Mouse (Mus musculus): ENCODE data around the gene Speer4f1. TPM values are rescaled to one million over a fixed set of nuclear protein-coding genes. Genes with fewer than 3 reads are reported as not detected.
"Not testable (repeated sequence)": the region's sequence is repeated elsewhere in the genome, so short reads cannot be mapped to it uniquely, and the experiment has no call there.

Gene Speer4f1
- 7.3 and 7.4 TPM in 2 replicates for polyA plus RNA-seq (2012; rRNA removed)

GRCm38 (mm10) chr5:17475798-17476197 lies at the start of gene Speer4f1:
Gene Speer4f1 (plus strand): TSS chr5:17476098.
- H3K4me3 ChIP-seq (ENCODE audit: control insufficient read depth, low read depth, low read length): peak within 1 kb of the TSS; percentile 80
- H3K27me3 ChIP-seq (ENCODE audit: control insufficient read depth, insufficient read depth, low read length): not testable (repeated sequence)

GRCm38 (mm10) chr5:17426930-17427329 lies 49.0 kb upstream of the Speer4f1 start:
- no peak for TF ChIP-seq CTCF (IDR thresholded peaks at IDR 0.05; ENCODE audit: control insufficient read depth, insufficient read depth, insufficient replicate concordance, low read depth, low read length)
- H3K27me3 ChIP-seq (ENCODE audit: control insufficient read depth, insufficient read depth, low read length): no peaks in the 10 kb centered on the region
- H3K36me3 ChIP-seq (ENCODE audit: control insufficient read depth, insufficient read depth, low read length): no peaks in the 10 kb centered on the region
- H3K27ac ChIP-seq (ENCODE audit: control insufficient read depth, insufficient read depth, low read depth, low read length): no peak overlapping the region
- no peaks in the 10 kb centered on the region for H3K4me1 ChIP-seq (ENCODE audit: control insufficient read depth, insufficient read depth, low read length)
- H3K4me3 ChIP-seq (ENCODE audit: control insufficient read depth, low read depth, low read length): no peak overlapping the region

More at GRCm38 (mm10) chr5:17475798-17476197, at the start of gene Speer4f1:
- not testable (repeated sequence) for H3K4me1 ChIP-seq (ENCODE audit: control insufficient read depth, insufficient read depth, low read length); H3K27ac ChIP-seq (ENCODE audit: control insufficient read depth, insufficient read depth, low read depth, low read length); H3K36me3 ChIP-seq (ENCODE audit: control insufficient read depth, insufficient read depth, low read length)

- H3K27me3 ChIP-seq (ENCODE audit: control insufficient read depth, insufficient read depth, low read length): no peaks in the 10 kb centered on the region
- no peaks in the 10 kb centered on the region for H3K4me1 ChIP-seq (ENCODE audit: control insufficient read depth, insufficient read depth, low read length)
- no peak overlapping the region for H3K4me3 ChIP-seq (ENCODE audit: control insufficient read depth, low read depth, low read length)
- no peaks in the 10 kb centered on the region for H3K36me3 ChIP-seq (ENCODE audit: control insufficient read depth, insufficient read depth, low read length)
- no peak for TF ChIP-seq CTCF (IDR thresholded peaks at IDR 0.05; ENCODE audit: control insufficient read depth, insufficient read depth, insufficient replicate concordance, low read depth, low read length)
- no peak for TF ChIP-seq POLR2A (IDR thresholded peaks at IDR 0.05; ENCODE audit: control insufficient read depth, low read depth, low read length)
- no peak overlapping the region for H3K27ac ChIP-seq (ENCODE audit: control insufficient read depth, insufficient read depth, low read depth, low read length)
Observed at GRCm38 (mm10) chr5:17434721-17435120, 41.2 kb upstream of the Speer4f1 start.

- no peaks in the 10 kb centered on the region for H3K27me3 ChIP-seq (ENCODE audit: control insufficient read depth, insufficient read depth, low read length)
- no peak overlapping the region for H3K4me3 ChIP-seq (ENCODE audit: control insufficient read depth, low read depth, low read length)
- H3K27ac ChIP-seq (ENCODE audit: control insufficient read depth, insufficient read depth, low read depth, low read length): no peak overlapping the region
- no peaks in the 10 kb centered on the region for H3K4me1 ChIP-seq (ENCODE audit: control insufficient read depth, insufficient read depth, low read length)
- H3K36me3 ChIP-seq (ENCODE audit: control insufficient read depth, insufficient read depth, low read length): no peaks in the 10 kb centered on the region
- TF ChIP-seq CTCF (IDR thresholded peaks at IDR 0.05; ENCODE audit: control insufficient read depth, insufficient read depth, insufficient replicate concordance, low read depth, low read length): no peak
- no peak for TF ChIP-seq POLR2A (IDR thresholded peaks at IDR 0.05; ENCODE audit: control insufficient read depth, low read depth, low read length)
Observed at GRCm38 (mm10) chr5:17436209-17436608, 39.7 kb upstream of the Speer4f1 start.

- Histone ChIP-seq H3K27ac (ENCODE audit: control insufficient read depth, insufficient read depth, low read depth, low read length) (no peak overlapping the region), H3K4me1 (ENCODE audit: control insufficient read depth, insufficient read depth, low read length) (no peaks in the 10 kb centered on the region), H3K27me3 (ENCODE audit: control insufficient read depth, insufficient read depth, low read length) (no peaks in the 10 kb centered on the region), H3K36me3 (ENCODE audit: control insufficient read depth, insufficient read depth, low read length) (no peaks in the 10 kb centered on the region), H3K4me3 (ENCODE audit: control insufficient read depth, low read depth, low read length) (no peak overlapping the region)
- TF ChIP-seq CTCF (IDR thresholded peaks at IDR 0.05; ENCODE audit: control insufficient read depth, insufficient read depth, insufficient replicate concordance, low read depth, low read length) (no peak), POLR2A (IDR thresholded peaks at IDR 0.05; ENCODE audit: control insufficient read depth, low read depth, low read length) (no peak)
Observed at GRCm38 (mm10) chr5:17439487-17440102, 36.3 kb upstream of the Speer4f1 start.

- no peak for TF ChIP-seq CTCF (IDR thresholded peaks at IDR 0.05; ENCODE audit: control insufficient read depth, insufficient read depth, insufficient replicate concordance, low read depth, low read length)
- TF ChIP-seq POLR2A (IDR thresholded peaks at IDR 0.05; ENCODE audit: control insufficient read depth, low read depth, low read length): no peak
- H3K27ac ChIP-seq (ENCODE audit: control insufficient read depth, insufficient read depth, low read depth, low read length): no peak overlapping the region
- no peak overlapping the region for H3K4me3 ChIP-seq (ENCODE audit: control insufficient read depth, low read depth, low read length)
- H3K36me3 ChIP-seq (ENCODE audit: control insufficient read depth, insufficient read depth, low read length): no peaks in the 10 kb centered on the region
- no peaks in the 10 kb centered on the region for H3K27me3 ChIP-seq (ENCODE audit: control insufficient read depth, insufficient read depth, low read length)
- H3K4me1 ChIP-seq (ENCODE audit: control insufficient read depth, insufficient read depth, low read length): no peaks in the 10 kb centered on the region
Observed at GRCm38 (mm10) chr5:17454059-17454458, 21.8 kb upstream of the Speer4f1 start.

GRCm38 (mm10) chr5:17454952-17455586 lies 20.8 kb upstream of the Speer4f1 start:
- H3K27me3 ChIP-seq (ENCODE audit: control insufficient read depth, insufficient read depth, low read length): no peaks in the 10 kb centered on the region
- H3K4me3 ChIP-seq (ENCODE audit: control insufficient read depth, low read depth, low read length): no peak overlapping the region
- no peak for TF ChIP-seq POLR2A (IDR thresholded peaks at IDR 0.05; ENCODE audit: control insufficient read depth, low read depth, low read length)
- TF ChIP-seq CTCF (IDR thresholded peaks at IDR 0.05; ENCODE audit: control insufficient read depth, insufficient read depth, insufficient replicate concordance, low read depth, low read length): no peak

More at GRCm38 (mm10) chr5:17454952-17455586, 20.8 kb upstream of the Speer4f1 start:
- Histone ChIP-seq H3K27ac (ENCODE audit: control insufficient read depth, insufficient read depth, low read depth, low read length) (no peak overlapping the region), H3K36me3 (ENCODE audit: control insufficient read depth, insufficient read depth, low read length) (no peaks in the 10 kb centered on the region), H3K4me1 (ENCODE audit: control insufficient read depth, insufficient read depth, low read length) (no peaks in the 10 kb centered on the region)
